Mouse (Mus musculus) stomach, embryonic 14.5 days (tissue): ENCODE results near the gene Ube2l3. TPM values are rescaled to one million over a fixed set of nuclear protein-coding genes. Genes with fewer than 3 reads are reported as not detected.

ENCODE experiments used
- ATAC-seq: fragments of 200-750 bp; cut with Nextera tagmentation; 2 replicates; pipeline ENCODE4 v1.8.0; 2017; ENCODE audit warnings: low read depth, moderate TSS enrichment; ENCODE audit not compliant: insufficient number of reproducible peaks, insufficient read depth, low FRiP score
- H3K27ac ChIP-seq: fragments of 300-500 bp; sonication (generic); 2 replicates; pipeline ENCODE4 v1.5.1; 2014; ENCODE audit warnings: mild to moderate bottlenecking, low read length, moderate library complexity, mixed read lengths
- H3K27me3 ChIP-seq: fragments of 300-500 bp; sonication (generic); 2 replicates; pipeline ENCODE4 v1.6.1; 2014; ENCODE audit warnings: low read length, control low read depth, mixed read lengths; ENCODE audit not compliant: control insufficient read depth, insufficient read depth
- H3K36me3 ChIP-seq: fragments of 300-500 bp; sonication (generic); 2 replicates; pipeline ENCODE4 v1.6.1; 2014; ENCODE audit warnings: mild to moderate bottlenecking, control low read depth, low read length, moderate library complexity, mixed read lengths; ENCODE audit not compliant: control insufficient read depth, insufficient read depth
- H3K4me1 ChIP-seq: fragments of 300-500 bp; sonication (generic); 2 replicates; pipeline ENCODE4 v1.6.1; 2014; ENCODE audit warnings: low read length, control low read depth, mixed read lengths; ENCODE audit not compliant: control insufficient read depth, insufficient read depth
- H3K4me2 ChIP-seq: fragments of 300-500 bp; sonication (generic); replicated peaks from 2 replicates; pipeline ENCODE4 v1.6.1; 2014; ENCODE audit warnings: low read depth, low read length, control low read depth
- H3K4me3 ChIP-seq: fragments of 300-500 bp; sonication (generic); 2 replicates; pipeline ENCODE4 v1.5.1; 2014; ENCODE audit warnings: low read depth, low read length, control low read depth
- H3K9ac ChIP-seq: fragments of 300-500 bp; sonication (generic); replicated peaks from 2 replicates; pipeline ENCODE4 v1.6.1; 2014; ENCODE audit warnings: low read depth, mild to moderate bottlenecking, control low read depth, low read length, moderate library complexity, mixed read lengths
- H3K9me3 ChIP-seq: fragments of 300-500 bp; sonication (generic); 2 replicates; pipeline ENCODE4 v1.6.1; 2016; ENCODE audit warnings: low read depth, low read length, control low read depth; ENCODE audit not compliant: control insufficient read depth
- WGBS: fragments of 180-500 bp; shearing (Covaris S2); extraction: QIAGEN DNeasy Blood & Tissue Kit; methylation state at CpG from one replicate; pipeline ENCODE4 v1.1.7; 2014; 5-methylcytosine and 5-hydroxymethylcytosine counted together
- polyA plus RNA-seq: library from polyadenylated mRNA; unstranded; fragments of >200 nt; fragmentation: Nextera tagmentation; extraction: Ambion mirVana; gene quantifications from 2 replicates; pipeline ENCODE4 v1.2.1, GENCODE M21; 2014

Ube2l3 gene
- polyA plus RNA-seq, 1 experiment from 2014 or later: 325 TPM

- H3K9me3 ChIP-seq: no peaks in the 10 kb centered on the region
- under 1% methylated on average over 61 of the region's 72 CpGs for WGBS
These were observed 1.3 kb downstream of the Ube2l3 start for GRCm38 (mm10) chr16:17200953-17201707.

GRCm38 (mm10) chr16:17200121-17200952, 2.1 kb downstream of the Ube2l3 start:
- 0 out of 2 replicates have a peak, but pooled peaks have one; percentile 11 for ATAC-seq
- H3K9ac ChIP-seq: peak overlapping the region; percentile 99
- H3K4me1 ChIP-seq: peaks cover 14% of the 10 kb centered on the region; the same call in 1 of the 2 replicates

More at GRCm38 (mm10) chr16:17200953-17201707, 1.3 kb downstream of the Ube2l3 start:
- Histone ChIP-seq H3K27ac (peak overlapping the region; percentile 68), H3K4me1 (peaks cover 14% of the 10 kb centered on the region; the same call in 1 of the 2 replicates), H3K36me3 (peaks cover 6% of the 10 kb centered on the region; the same call in 1 of the 2 replicates), H3K4me3 (peak overlapping the region; percentile 99), H3K9ac (peak overlapping the region; percentile 99), H3K27me3 (no peaks in the 10 kb centered on the region), H3K4me2 (peak overlapping the region; percentile 67)
- peak; percentile 86 for ATAC-seq

GRCm38 (mm10) chr16:17193823-17194222, 8.6 kb downstream of the Ube2l3 start:
- 96% methylated on average over 4 of the region's 4 CpGs for WGBS
- Histone ChIP-seq H3K4me3 (no peak overlapping the region), H3K27ac (no peak overlapping the region), H3K36me3 (peaks cover 13% of the 10 kb centered on the region; the same call in 1 of the 2 replicates), H3K27me3 (no peaks in the 10 kb centered on the region), H3K4me1 (no peaks in the 10 kb centered on the region), H3K9ac (no peak overlapping the region), H3K9me3 (no peaks in the 10 kb centered on the region), H3K4me2 (no peak overlapping the region)
- ATAC-seq: no peak

More at GRCm38 (mm10) chr16:17200121-17200952, 2.1 kb downstream of the Ube2l3 start:
- H3K4me2 ChIP-seq: peak overlapping the region; percentile 67
- no peaks in the 10 kb centered on the region for H3K9me3 ChIP-seq
- peaks cover 6% of the 10 kb centered on the region; the same call in 1 of the 2 replicates for H3K36me3 ChIP-seq
- peak overlapping the region; percentile 68 for H3K27ac ChIP-seq
- 3% methylated on average over 24 of the region's 24 CpGs for WGBS
- H3K4me3 ChIP-seq: peak overlapping the region; percentile 99
- H3K27me3 ChIP-seq: no peaks in the 10 kb centered on the region

- Histone ChIP-seq H3K27ac (no peak overlapping the region), H3K27me3 (no peaks in the 10 kb centered on the region), H3K4me1 (no peaks in the 10 kb centered on the region), H3K4me3 (no peak overlapping the region), H3K9me3 (no peaks in the 10 kb centered on the region), H3K4me2 (no peak overlapping the region), H3K36me3 (peaks cover 4% of the 10 kb centered on the region; the same call in 1 of the 2 replicates), H3K9ac (no peak overlapping the region)
- no peak for ATAC-seq
These were observed 17.0 kb downstream of the Ube2l3 start for GRCm38 (mm10) chr16:17185475-17185874.

- Histone ChIP-seq H3K27me3 (no peaks in the 10 kb centered on the region), H3K4me1 (no peaks in the 10 kb centered on the region), H3K36me3 (peaks cover 6% of the 10 kb centered on the region; the same call in 1 of the 2 replicates), H3K27ac (no peak overlapping the region), H3K4me3 (no peak overlapping the region), H3K4me2 (no peak overlapping the region), H3K9me3 (no peaks in the 10 kb centered on the region), H3K9ac (no peak overlapping the region)
- WGBS: 76% methylated on average over 3 of the region's 3 CpGs
- no peak for ATAC-seq
These were observed 19.4 kb downstream of the Ube2l3 start for GRCm38 (mm10) chr16:17183003-17183402.

GRCm38 (mm10) chr16:17182136-17182535, 20.3 kb downstream of the Ube2l3 start:
- ATAC-seq: no peak
- WGBS: 84% methylated on average over 2 of the region's 2 CpGs

GRCm38 (mm10) chr16:17181382-17181781, 21.1 kb downstream of the Ube2l3 start:
- no peaks in the 10 kb centered on the region for H3K4me1 ChIP-seq
- H3K27me3 ChIP-seq: no peaks in the 10 kb centered on the region
- H3K4me3 ChIP-seq: no peak overlapping the region
- no peak overlapping the region for H3K4me2 ChIP-seq
- WGBS: 84% methylated on average over 4 of the region's 4 CpGs
- no peak overlapping the region for H3K27ac ChIP-seq
- H3K9me3 ChIP-seq: no peaks in the 10 kb centered on the region
- no peak overlapping the region for H3K9ac ChIP-seq
- no peak for ATAC-seq
- peaks cover 4% of the 10 kb centered on the region; the same call in 1 of the 2 replicates for H3K36me3 ChIP-seq

More at GRCm38 (mm10) chr16:17182136-17182535, 20.3 kb downstream of the Ube2l3 start:
- H3K4me2 ChIP-seq: no peak overlapping the region
- H3K36me3 ChIP-seq: peaks cover 8% of the 10 kb centered on the region; the same call in 1 of the 2 replicates
- H3K9ac ChIP-seq: no peak overlapping the region
- H3K9me3 ChIP-seq: no peaks in the 10 kb centered on the region
- H3K4me3 ChIP-seq: no peak overlapping the region
- no peak overlapping the region for H3K27ac ChIP-seq
- no peaks in the 10 kb centered on the region for H3K4me1 ChIP-seq
- H3K27me3 ChIP-seq: no peaks in the 10 kb centered on the region

- WGBS: 96% methylated on average over 3 of the region's 3 CpGs
- no peak overlapping the region for H3K4me3 ChIP-seq
- ATAC-seq: no peak
- no peaks in the 10 kb centered on the region for H3K4me1 ChIP-seq
- H3K36me3 ChIP-seq: peaks cover 12% of the 10 kb centered on the region
- no peaks in the 10 kb centered on the region for H3K9me3 ChIP-seq
- no peak overlapping the region for H3K9ac ChIP-seq
- H3K4me2 ChIP-seq: no peak overlapping the region
- no peak overlapping the region for H3K27ac ChIP-seq
- H3K27me3 ChIP-seq: no peaks in the 10 kb centered on the region
These were observed 22.7 kb downstream of the Ube2l3 start for GRCm38 (mm10) chr16:17179706-17180105.
